20 mouse cellular contexts compared by ENCODE assay signal in genomic region chr14:29157096-29157495, GRCm38 (mm10).
DNase-seq lines count a peak whose midpoint lies in the region; ATAC-seq and TF ChIP-seq lines count a peak whose summit lies in the region.
"Had no signal": no experiment of that assay in that cellular context is flagged by ENCODE, and none has a peak within 500 bp of the region (broad histone marks: within the 10 kb centered on the region; RNA-seq: fewer than 3 reads in every experiment).

No protein-coding gene starts in this region.

- 0 out of 2 replicates have a peak, but pooled peaks cover 3% of the 10 kb centered on the region for H3K4me1 ChIP-seq in limb, embryonic 14.5 days (ENCODE audit: control insufficient read depth, insufficient read depth, low read length)
- H3K4me1 ChIP-seq in limb, embryonic 10.5 days = peaks cover 10% of the 10 kb centered on the region
- no peaks in the 10 kb centered on the region; the same call in 1 of the 2 replicates for H3K4me1 ChIP-seq in embryonic fibroblast, embryonic 13.5 days (ENCODE audit: control insufficient read depth, insufficient read depth, low read length)
- no peaks in the 10 kb centered on the region for H3K4me1 ChIP-seq in liver, embryonic 12.5 days
- H3K4me1 ChIP-seq: forebrain, embryonic 12.5 days; heart, embryonic 13.5 days; hindbrain, embryonic 15.5 days had no signal

- WGBS in limb, embryonic 14.5 days = 50% methylated on average over 5 of the region's 5 CpGs
- WGBS in limb, embryonic 10.5 days = 77% methylated on average over 5 of the region's 5 CpGs
- 76% methylated on average over 5 of the region's 5 CpGs for WGBS in liver, embryonic 12.5 days (ENCODE audit: insufficient replicate concordance)

- H3K27ac ChIP-seq in gastrocnemius, adult 2 months = peak overlapping the region; percentile 41; the same call in 1 of the 2 replicates
- H3K27ac ChIP-seq in limb, embryonic 14.5 days (replicated peaks; ENCODE audit: low read depth, low read length) = no peak overlapping the region
- no peak overlapping the region for H3K27ac ChIP-seq in limb, embryonic 10.5 days
- H3K27ac ChIP-seq in embryonic fibroblast, embryonic 13.5 days (ENCODE audit: insufficient read depth, low read length) = peak overlapping the region; percentile 5; the same call in 1 of the 2 replicates
- H3K27ac ChIP-seq in liver, embryonic 12.5 days = no peak overlapping the region
- H3K27ac ChIP-seq: forebrain, embryonic 12.5 days; heart, embryonic 13.5 days; hindbrain, embryonic 15.5 days had no signal

- no peak overlapping the region for H3K9ac ChIP-seq in limb, embryonic 14.5 days (ENCODE audit: low read depth, low read length, severe bottlenecking)
- H3K9ac ChIP-seq in liver, embryonic 12.5 days = no peak overlapping the region
- H3K9ac ChIP-seq: forebrain, embryonic 12.5 days; heart, embryonic 13.5 days; hindbrain, embryonic 15.5 days had no signal

- no peaks in the 10 kb centered on the region for H3K36me3 ChIP-seq in limb, embryonic 14.5 days (ENCODE audit: control insufficient read depth, insufficient read depth, low read length)
- H3K36me3 ChIP-seq in limb, embryonic 10.5 days = no peaks in the 10 kb centered on the region
- H3K36me3 ChIP-seq in liver, embryonic 12.5 days = no peaks in the 10 kb centered on the region
- H3K36me3 ChIP-seq: forebrain, embryonic 12.5 days; heart, embryonic 13.5 days; hindbrain, embryonic 15.5 days had no signal

- no peak overlapping the region for H3K4me2 ChIP-seq in limb, embryonic 14.5 days (replicated peaks; ENCODE audit: low read depth, low read length, severe bottlenecking)
- no peak overlapping the region for H3K4me2 ChIP-seq in liver, embryonic 12.5 days
- H3K4me2 ChIP-seq: forebrain, embryonic 12.5 days; heart, embryonic 13.5 days; hindbrain, embryonic 15.5 days had no signal

- no peak for ATAC-seq in limb, embryonic 14.5 days (ENCODE audit: low FRiP score, low read depth)
- ATAC-seq in liver, embryonic 12.5 days = no peak
- ATAC-seq: forebrain, embryonic 16.5 days; intestine, embryonic 16.5 days had no signal

- intact Hi-C loops in gastrocnemius, adult 2 months (cut with DNase I) = no loop called here
- intact Hi-C loops in gastrocnemius, postnatal 14 days (cut with DNase I; ENCODE audit: low total_unique reads) = no loop called here

- TF ChIP-seq CTCF in gastrocnemius, adult 2 months (IDR thresholded peaks at IDR 0.05) = no peak
- no peak for TF ChIP-seq CTCF in embryonic fibroblast, embryonic 13.5 days (IDR thresholded peaks at IDR 0.05; ENCODE audit: borderline replicate concordance, insufficient read depth, low read length)

- TF ChIP-seq POLR2A in limb, embryonic 14.5 days (IDR thresholded peaks at IDR 0.05; ENCODE audit: borderline replicate concordance, extremely low read depth, insufficient read depth, insufficient read length) = no peak
- TF ChIP-seq POLR2A in embryonic fibroblast, embryonic 13.5 days (IDR thresholded peaks at IDR 0.05; ENCODE audit: low read depth, low read length) = no peak

- 0 out of 2 replicates have a peak, but pooled peaks cover 2% of the 10 kb centered on the region for H3K9me3 ChIP-seq in limb, embryonic 14.5 days (ENCODE audit: control insufficient read depth, low read length)
- peaks cover 3% of the 10 kb centered on the region; the same call in 1 of the 2 replicates for H3K9me3 ChIP-seq in limb, embryonic 10.5 days (replicated peaks)
- H3K9me3 ChIP-seq in liver, embryonic 12.5 days (replicated peaks) = no peaks in the 10 kb centered on the region; the same call in 1 of the 2 replicates
- H3K9me3 ChIP-seq: forebrain, embryonic 12.5 days; hindbrain, embryonic 15.5 days had no signal

- peak; percentile 39 for DNase-seq in gastrocnemius, adult 2 months
- DNase-seq in gastrocnemius, postnatal 14 days = no peak
- DNase-seq in limb, embryonic 14.5 days (ENCODE audit: low spot score) = peak; percentile 47
- no peak for DNase-seq in limb, embryonic 10.5 days (ENCODE audit: low spot score)
- DNase-seq in adrenal gland, adult 8-10 months = no peak
- DNase-seq: adrenal gland, postnatal 10 days; cerebellum, adult 11 months; cerebellum, adult 8-10 months; cerebellum, postnatal 14 days; embryo, embryonic 11 days; heart, postnatal 36 days; kidney, adult 2 months had no signal

- no peaks in the 10 kb centered on the region for H3K27me3 ChIP-seq in limb, embryonic 14.5 days (ENCODE audit: control insufficient read depth, insufficient read depth, low read length)
- no peaks in the 10 kb centered on the region for H3K27me3 ChIP-seq in limb, embryonic 10.5 days (ENCODE audit: low read depth, poor library complexity, severe bottlenecking)
- no peaks in the 10 kb centered on the region for H3K27me3 ChIP-seq in liver, embryonic 12.5 days (replicated peaks)
- H3K27me3 ChIP-seq: CH12.LX; forebrain, embryonic 12.5 days; heart, embryonic 13.5 days; hindbrain, embryonic 15.5 days had no signal

- H3K4me3 ChIP-seq in gastrocnemius, adult 2 months = no peak overlapping the region
- no peak overlapping the region for H3K4me3 ChIP-seq in limb, embryonic 14.5 days (replicated peaks; ENCODE audit: low read length)
- no peak overlapping the region for H3K4me3 ChIP-seq in limb, embryonic 10.5 days
- no peak overlapping the region for H3K4me3 ChIP-seq in embryonic fibroblast, embryonic 13.5 days (ENCODE audit: insufficient read depth, low read length)
- H3K4me3 ChIP-seq in liver, embryonic 12.5 days = no peak overlapping the region
- H3K4me3 ChIP-seq: forebrain, embryonic 12.5 days; heart, embryonic 13.5 days; hindbrain, embryonic 15.5 days had no signal

Comparison
In these comparisons a context has a peak if more than half of its experiments do, and no peak if none do; other contexts are left out.
1. DNase-seq: peak in gastrocnemius, adult 2 months (single experiment) and limb, embryonic 14.5 days (single experiment); none in gastrocnemius, postnatal 14 days (single experiment), limb, embryonic 10.5 days (single experiment) and adrenal gland, adult 8-10 months (single experiment).
2. H3K27ac ChIP-seq: peak in gastrocnemius, adult 2 months (single experiment) and embryonic fibroblast, embryonic 13.5 days (single experiment); none in limb, embryonic 14.5 days (single experiment), limb, embryonic 10.5 days (single experiment) and liver, embryonic 12.5 days (single experiment).